Mouse (Mus musculus): Measurements from ENCODE around the gene Lrrc75a. TPM values are rescaled to one million over a fixed set of nuclear protein-coding genes. Genes with fewer than 3 reads are reported as not detected.

Lrrc75a gene
- polyA plus RNA-seq, 1 experiment from 2014 or later: 10.5 TPM

- H3K4me1 ChIP-seq (ENCODE audit: control insufficient read depth, insufficient read depth, low read length): peaks cover 14% of the 10 kb centered on the region; the same call in 1 of the 2 replicates
- H3K36me3 ChIP-seq (ENCODE audit: control insufficient read depth, insufficient read depth, low read length): peaks cover 7% of the 10 kb centered on the region; the same call in 1 of the 2 replicates
- WGBS: 39% methylated on average over 10 of the region's 10 CpGs
- H3K4me2 ChIP-seq (ENCODE audit: low read depth, low read length): 0 out of 2 replicates have a peak overlapping the region, but pooled peaks have one; percentile 45
- H3K4me3 ChIP-seq (ENCODE audit: low read depth, low read length): no peak overlapping the region
- H3K9me3 ChIP-seq (ENCODE audit: control insufficient read depth, low read length): no peaks in the 10 kb centered on the region
- H3K27ac ChIP-seq (ENCODE audit: low read depth, low read length): peak overlapping the region; percentile 94
- no peak for ATAC-seq (ENCODE audit: low read depth)
- no peaks in the 10 kb centered on the region for H3K27me3 ChIP-seq (ENCODE audit: control insufficient read depth, insufficient read depth, low read length)
- H3K9ac ChIP-seq (replicated peaks; ENCODE audit: low read depth, low read length): peak overlapping the region; percentile 25; the same call in 1 of the 2 replicates
Measured at GRCm38 (mm10) chr11:62612604-62613003, 35.7 kb downstream of the Lrrc75a start.

DNA sequence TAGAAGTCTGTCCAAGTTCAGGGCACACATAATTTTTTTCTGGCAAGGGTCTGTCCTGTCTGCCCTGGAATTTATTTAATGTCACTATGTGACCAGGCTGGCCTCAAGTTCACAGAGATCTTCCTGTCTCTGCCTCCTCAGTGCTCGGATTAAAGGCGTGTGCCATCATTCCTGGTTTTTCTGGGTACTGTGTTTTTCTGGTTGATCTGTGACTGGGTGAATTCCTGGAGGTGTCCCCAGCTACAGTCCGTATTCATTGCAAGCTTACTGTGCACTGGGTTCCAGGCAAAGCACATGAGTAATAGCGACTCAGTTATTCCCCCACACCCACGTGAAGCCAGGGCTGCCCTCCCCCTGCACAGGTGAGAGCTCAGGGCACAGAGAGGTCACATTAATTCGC, 38.0 kb downstream of the Lrrc75a start:
- Histone ChIP-seq H3K36me3 (ENCODE audit: control insufficient read depth, insufficient read depth, low read length) (peaks cover 30% of the 10 kb centered on the region), H3K27ac (ENCODE audit: low read depth, low read length) (no peak overlapping the region), H3K9ac (replicated peaks; ENCODE audit: low read depth, low read length) (no peak overlapping the region), H3K4me1 (ENCODE audit: control insufficient read depth, insufficient read depth, low read length) (peaks cover 27% of the 10 kb centered on the region), H3K27me3 (ENCODE audit: control insufficient read depth, insufficient read depth, low read length) (no peaks in the 10 kb centered on the region), H3K4me2 (ENCODE audit: low read depth, low read length) (no peak overlapping the region), H3K4me3 (ENCODE audit: low read depth, low read length) (no peak overlapping the region), H3K9me3 (ENCODE audit: control insufficient read depth, low read length) (no peaks in the 10 kb centered on the region)
- no peak for ATAC-seq (ENCODE audit: low read depth)
- WGBS: 91% methylated on average over 6 of the region's 6 CpGs

DNA sequence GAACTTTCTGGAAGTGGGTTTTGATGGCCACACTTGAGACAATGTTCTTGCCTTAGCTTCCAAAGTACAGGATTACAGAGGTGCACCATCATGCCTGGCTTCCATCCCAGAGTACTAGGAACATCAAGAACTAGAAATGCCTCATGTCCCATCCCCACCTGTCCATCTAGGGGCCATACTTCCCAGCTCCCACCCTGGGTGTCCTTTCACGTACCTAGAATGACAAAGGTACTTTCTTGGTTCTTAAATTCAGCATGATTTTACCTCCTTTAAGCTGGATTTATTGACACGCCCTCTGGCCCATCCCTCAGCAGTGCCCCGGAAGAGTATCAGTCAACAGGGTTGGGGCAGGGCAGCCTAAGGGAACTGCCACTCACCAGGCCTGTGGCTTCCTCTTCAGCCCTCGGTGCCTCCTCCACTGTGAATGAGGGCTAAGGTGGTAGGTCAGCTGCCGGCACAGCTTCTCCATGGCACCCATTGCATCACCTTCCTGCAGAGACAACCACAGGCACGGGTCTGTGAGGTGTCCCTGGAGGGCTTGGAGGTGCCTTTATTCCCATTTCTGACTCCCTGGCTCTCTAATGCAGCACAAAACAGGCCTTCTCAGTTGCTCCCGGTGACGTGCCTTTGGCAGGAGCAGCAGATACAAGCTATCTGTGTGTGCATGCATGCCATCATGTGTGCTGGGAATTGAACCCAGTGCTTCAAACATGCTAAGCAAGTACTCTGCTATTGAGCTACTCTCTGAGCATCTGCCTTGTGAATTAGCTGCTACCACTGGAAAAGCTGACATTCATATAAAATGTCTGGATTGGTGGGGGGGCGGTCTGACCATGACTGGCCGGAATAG, 39.3 kb downstream of the Lrrc75a start:
- Histone ChIP-seq H3K4me3 (ENCODE audit: low read depth, low read length) (no peak overlapping the region), H3K27me3 (ENCODE audit: control insufficient read depth, insufficient read depth, low read length) (no peaks in the 10 kb centered on the region), H3K36me3 (ENCODE audit: control insufficient read depth, insufficient read depth, low read length) (peaks cover 42% of the 10 kb centered on the region), H3K9me3 (ENCODE audit: control insufficient read depth, low read length) (no peaks in the 10 kb centered on the region), H3K4me1 (ENCODE audit: control insufficient read depth, insufficient read depth, low read length) (peaks cover 33% of the 10 kb centered on the region), H3K27ac (ENCODE audit: low read depth, low read length) (no peak overlapping the region), H3K4me2 (ENCODE audit: low read depth, low read length) (no peak overlapping the region), H3K9ac (replicated peaks; ENCODE audit: low read depth, low read length) (no peak overlapping the region)
- no peak for ATAC-seq (ENCODE audit: low read depth)
- 88% methylated on average over 10 of the region's 10 CpGs for WGBS

- peaks cover 43% of the 10 kb centered on the region for H3K36me3 ChIP-seq (ENCODE audit: control insufficient read depth, insufficient read depth, low read length)
- H3K9me3 ChIP-seq (ENCODE audit: control insufficient read depth, low read length): no peaks in the 10 kb centered on the region
- no peak overlapping the region for H3K4me3 ChIP-seq (ENCODE audit: low read depth, low read length)
- ATAC-seq (ENCODE audit: low read depth): no peak
- H3K4me2 ChIP-seq (ENCODE audit: low read depth, low read length): no peak overlapping the region
- 100% methylated on average over 1 of the region's 1 CpGs for WGBS
- H3K27me3 ChIP-seq (ENCODE audit: control insufficient read depth, insufficient read depth, low read length): no peaks in the 10 kb centered on the region
- peaks cover 33% of the 10 kb centered on the region for H3K4me1 ChIP-seq (ENCODE audit: control insufficient read depth, insufficient read depth, low read length)
- no peak overlapping the region for H3K9ac ChIP-seq (replicated peaks; ENCODE audit: low read depth, low read length)
- no peak overlapping the region for H3K27ac ChIP-seq (ENCODE audit: low read depth, low read length)
Measured at GRCm38 (mm10) chr11:62607952-62608201, 40.4 kb downstream of the Lrrc75a start.

DNA sequence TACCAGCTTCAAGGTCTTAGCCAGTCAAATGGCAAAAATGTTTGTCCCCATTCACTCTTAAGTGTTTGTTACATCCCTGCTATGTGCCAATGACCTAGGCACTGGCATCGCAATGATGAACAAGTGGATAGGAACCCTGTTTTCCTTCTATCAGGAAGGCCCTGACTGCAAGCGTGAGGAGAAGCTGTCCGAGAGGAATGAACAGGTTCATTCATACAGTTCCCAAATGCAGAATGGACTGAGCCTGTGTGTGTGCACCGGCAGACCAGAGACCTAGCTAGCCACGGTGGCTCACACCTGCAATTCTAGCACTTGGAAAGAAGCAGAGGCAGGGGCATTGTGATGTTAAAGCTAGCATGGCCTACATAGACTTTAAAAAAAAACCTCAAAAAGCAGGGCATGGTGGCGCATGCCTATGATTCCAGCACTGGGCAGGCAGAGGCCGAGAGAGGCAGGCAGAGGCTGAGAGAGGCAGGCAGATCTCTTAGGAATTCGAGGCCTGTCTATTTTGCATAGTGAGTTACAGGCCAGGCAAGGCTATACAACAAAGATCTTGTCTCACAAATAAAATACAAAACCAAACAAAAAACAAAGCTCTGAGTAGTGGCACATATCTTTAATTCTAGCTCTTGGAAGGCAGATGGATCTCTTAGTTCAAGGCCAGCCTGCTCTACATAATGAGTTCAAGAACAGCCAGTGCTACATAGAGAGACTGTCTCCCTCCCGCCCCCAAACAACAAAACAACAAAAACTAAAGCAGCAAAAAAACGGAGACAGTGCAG, 41.0 kb downstream of the Lrrc75a start:
- Histone ChIP-seq H3K9ac (replicated peaks; ENCODE audit: low read depth, low read length) (no peak overlapping the region), H3K27me3 (ENCODE audit: control insufficient read depth, insufficient read depth, low read length) (no peaks in the 10 kb centered on the region), H3K4me3 (ENCODE audit: low read depth, low read length) (no peak overlapping the region), H3K4me1 (ENCODE audit: control insufficient read depth, insufficient read depth, low read length) (peaks cover 28% of the 10 kb centered on the region), H3K4me2 (ENCODE audit: low read depth, low read length) (no peak overlapping the region), H3K9me3 (ENCODE audit: control insufficient read depth, low read length) (no peaks in the 10 kb centered on the region), H3K27ac (ENCODE audit: low read depth, low read length) (0 out of 2 replicates have a peak overlapping the region, but pooled peaks have one; percentile 16), H3K36me3 (ENCODE audit: control insufficient read depth, insufficient read depth, low read length) (peaks cover 43% of the 10 kb centered on the region)
- WGBS: 64% methylated on average over 10 of the region's 10 CpGs
- no peak for ATAC-seq (ENCODE audit: low read depth)

GRCm38 (mm10) chr11:62606299-62607169, 41.8 kb downstream of the Lrrc75a start:
- no peak overlapping the region for H3K4me2 ChIP-seq (ENCODE audit: low read depth, low read length)
- peaks cover 43% of the 10 kb centered on the region for H3K36me3 ChIP-seq (ENCODE audit: control insufficient read depth, insufficient read depth, low read length)
- H3K9me3 ChIP-seq (ENCODE audit: control insufficient read depth, low read length): no peaks in the 10 kb centered on the region
- peaks cover 33% of the 10 kb centered on the region for H3K4me1 ChIP-seq (ENCODE audit: control insufficient read depth, insufficient read depth, low read length)
- no peak overlapping the region for H3K9ac ChIP-seq (replicated peaks; ENCODE audit: low read depth, low read length)
- no peaks in the 10 kb centered on the region for H3K27me3 ChIP-seq (ENCODE audit: control insufficient read depth, insufficient read depth, low read length)
- 66% methylated on average over 10 of the region's 10 CpGs for WGBS
- no peak overlapping the region for H3K4me3 ChIP-seq (ENCODE audit: low read depth, low read length)
- ATAC-seq (ENCODE audit: low read depth): no peak
- 0 out of 2 replicates have a peak overlapping the region, but pooled peaks have one; percentile 16 for H3K27ac ChIP-seq (ENCODE audit: low read depth, low read length)

DNA sequence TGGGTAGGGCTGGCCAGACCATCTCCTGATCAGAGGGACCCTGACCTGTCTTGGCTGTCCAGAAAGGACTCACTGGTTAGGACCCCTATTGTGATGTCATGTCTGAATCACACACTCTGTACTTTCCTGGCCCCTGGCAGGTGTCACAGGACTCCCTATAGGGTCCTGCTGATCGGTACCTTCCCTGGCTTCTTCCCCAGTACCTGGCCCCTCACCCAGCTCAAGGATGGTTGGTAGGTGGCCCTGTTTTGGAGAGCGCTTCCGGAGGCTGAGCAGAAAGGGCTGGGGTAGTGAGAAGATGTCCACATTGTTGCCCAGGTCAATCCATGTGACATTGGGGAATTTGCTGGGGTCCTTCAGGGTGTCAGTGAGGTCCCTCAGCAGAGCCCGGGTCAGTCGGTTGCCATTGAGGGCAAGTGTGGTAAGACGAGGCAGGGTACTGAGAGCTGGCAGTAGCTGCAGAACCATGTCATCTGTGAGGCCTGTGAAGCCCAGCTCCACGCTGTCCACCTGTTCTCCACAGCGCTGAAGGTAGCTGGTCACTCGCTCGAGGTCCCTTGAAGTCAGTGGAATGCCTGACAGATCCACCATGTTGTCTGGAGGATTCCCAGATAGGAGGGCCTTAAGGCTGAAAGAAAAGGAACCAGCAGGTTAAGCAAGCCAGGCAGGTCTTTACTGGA, 42.6 kb downstream of the Lrrc75a start:
- Histone ChIP-seq H3K4me1 (ENCODE audit: control insufficient read depth, insufficient read depth, low read length) (peaks cover 33% of the 10 kb centered on the region), H3K4me3 (ENCODE audit: low read depth, low read length) (no peak overlapping the region), H3K36me3 (ENCODE audit: control insufficient read depth, insufficient read depth, low read length) (peaks cover 43% of the 10 kb centered on the region), H3K9ac (replicated peaks; ENCODE audit: low read depth, low read length) (0 out of 2 replicates have a peak overlapping the region, but pooled peaks have one; percentile 16), H3K27me3 (ENCODE audit: control insufficient read depth, insufficient read depth, low read length) (no peaks in the 10 kb centered on the region), H3K27ac (ENCODE audit: low read depth, low read length) (no peak overlapping the region), H3K4me2 (ENCODE audit: low read depth, low read length) (peak overlapping the region; percentile 95; the same call in 1 of the 2 replicates), H3K9me3 (ENCODE audit: control insufficient read depth, low read length) (no peaks in the 10 kb centered on the region)
- ATAC-seq (ENCODE audit: low read depth): no peak
- WGBS: 38% methylated on average over 10 of the region's 10 CpGs

- ATAC-seq (ENCODE audit: low read depth): no peak
- peak overlapping the region; percentile 95 for H3K4me2 ChIP-seq (ENCODE audit: low read depth, low read length)
- H3K9ac ChIP-seq (replicated peaks; ENCODE audit: low read depth, low read length): peak overlapping the region; percentile 99; the same call in 1 of the 2 replicates
- H3K4me3 ChIP-seq (ENCODE audit: low read depth, low read length): peak overlapping the region; percentile 91; the same call in 1 of the 2 replicates
- H3K9me3 ChIP-seq (ENCODE audit: control insufficient read depth, low read length): no peaks in the 10 kb centered on the region
- H3K4me1 ChIP-seq (ENCODE audit: control insufficient read depth, insufficient read depth, low read length): peaks cover 33% of the 10 kb centered on the region
- H3K27me3 ChIP-seq (ENCODE audit: control insufficient read depth, insufficient read depth, low read length): no peaks in the 10 kb centered on the region
- peaks cover 43% of the 10 kb centered on the region for H3K36me3 ChIP-seq (ENCODE audit: control insufficient read depth, insufficient read depth, low read length)
- H3K27ac ChIP-seq (ENCODE audit: low read depth, low read length): no peak overlapping the region
- WGBS: 21% methylated on average over 3 of the region's 3 CpGs
Measured at GRCm38 (mm10) chr11:62604886-62605618, 43.3 kb downstream of the Lrrc75a start.
